Mouse (Mus musculus): ENCODE data around the gene Fyn. TPM values are rescaled to one million over a fixed set of nuclear protein-coding genes. Genes with fewer than 3 reads are reported as not detected.

Gene Fyn
- polyA plus RNA-seq, 1 experiment from 2014 or later, result 20.8 TPM

- H3K27ac ChIP-seq, result no peak overlapping the region
- H3K4me3 ChIP-seq, result no peak overlapping the region
- peaks cover 38% of the 10 kb centered on the region for H3K4me1 ChIP-seq
- H3K27me3 ChIP-seq (ENCODE audit: insufficient read depth, poor library complexity, severe bottlenecking), result no peaks in the 10 kb centered on the region
- H3K9me3 ChIP-seq, result no peaks in the 10 kb centered on the region
- 74% methylated on average over 9 of the region's 9 CpGs for WGBS
- DNase-seq (ENCODE audit: low spot score), result no peak
- peaks cover 36% of the 10 kb centered on the region for H3K36me3 ChIP-seq
Observed at GRCm38 (mm10) chr10:39517375-39517774, 148.7 kb downstream of the Fyn start.

GRCm38 (mm10) chr10:39518232-39518631, 149.6 kb downstream of the Fyn start:
- Histone ChIP-seq H3K4me3 (no peak overlapping the region; the same call in 1 of the 2 replicates), H3K27ac (0 out of 2 replicates have a peak overlapping the region, but pooled peaks have one; percentile 25), H3K9me3 (no peaks in the 10 kb centered on the region), H3K4me1 (peaks cover 46% of the 10 kb centered on the region), H3K36me3 (peaks cover 30% of the 10 kb centered on the region), H3K27me3 (ENCODE audit: insufficient read depth, poor library complexity, severe bottlenecking) (no peaks in the 10 kb centered on the region)
- 59% methylated on average over 8 of the region's 8 CpGs for WGBS
- DNase-seq (ENCODE audit: low spot score), result no peak

- Histone ChIP-seq H3K4me1 (peaks cover 49% of the 10 kb centered on the region), H3K36me3 (peaks cover 30% of the 10 kb centered on the region), H3K9me3 (no peaks in the 10 kb centered on the region), H3K27me3 (ENCODE audit: insufficient read depth, poor library complexity, severe bottlenecking) (no peaks in the 10 kb centered on the region), H3K27ac (peak overlapping the region; percentile 69; the same call in 1 of the 2 replicates), H3K4me3 (no peak overlapping the region)
- 55% methylated on average over 3 of the region's 3 CpGs for WGBS
- no peak for DNase-seq (ENCODE audit: low spot score)
Observed at GRCm38 (mm10) chr10:39518859-39519258, 150.2 kb downstream of the Fyn start.

- DNase-seq (ENCODE audit: low spot score), result no peak
- Histone ChIP-seq H3K4me1 (peaks cover 57% of the 10 kb centered on the region), H3K27me3 (ENCODE audit: insufficient read depth, poor library complexity, severe bottlenecking) (no peaks in the 10 kb centered on the region), H3K27ac (no peak overlapping the region), H3K4me3 (no peak overlapping the region), H3K9me3 (no peaks in the 10 kb centered on the region), H3K36me3 (peaks cover 23% of the 10 kb centered on the region)
- WGBS, result 60% methylated on average over 9 of the region's 9 CpGs
Observed at GRCm38 (mm10) chr10:39520123-39520989, 151.7 kb downstream of the Fyn start.

- peaks cover 54% of the 10 kb centered on the region for H3K4me1 ChIP-seq
- no peak overlapping the region for H3K4me3 ChIP-seq
- H3K9me3 ChIP-seq, result no peaks in the 10 kb centered on the region
- H3K36me3 ChIP-seq, result peaks cover 22% of the 10 kb centered on the region
- no peak for DNase-seq (ENCODE audit: low spot score)
- WGBS, result 78% methylated on average over 1 of the region's 1 CpGs
- no peaks in the 10 kb centered on the region for H3K27me3 ChIP-seq (ENCODE audit: insufficient read depth, poor library complexity, severe bottlenecking)
- H3K27ac ChIP-seq, result no peak overlapping the region
Observed at GRCm38 (mm10) chr10:39521327-39521726, 152.7 kb downstream of the Fyn start.

GRCm38 (mm10) chr10:39521861-39522391, 153.3 kb downstream of the Fyn start:
- Histone ChIP-seq H3K27ac (0 out of 2 replicates have a peak overlapping the region, but pooled peaks have one; percentile 12), H3K36me3 (peaks cover 16% of the 10 kb centered on the region), H3K4me1 (peaks cover 54% of the 10 kb centered on the region), H3K4me3 (no peak overlapping the region), H3K9me3 (no peaks in the 10 kb centered on the region), H3K27me3 (ENCODE audit: insufficient read depth, poor library complexity, severe bottlenecking) (no peaks in the 10 kb centered on the region)
- no peak for DNase-seq (ENCODE audit: low spot score)
- WGBS, result 65% methylated on average over 5 of the region's 5 CpGs

- Histone ChIP-seq H3K9me3 (no peaks in the 10 kb centered on the region), H3K27me3 (ENCODE audit: insufficient read depth, poor library complexity, severe bottlenecking) (no peaks in the 10 kb centered on the region), H3K27ac (peak overlapping the region; percentile 42; the same call in 1 of the 2 replicates), H3K4me3 (no peak overlapping the region), H3K4me1 (peaks cover 49% of the 10 kb centered on the region), H3K36me3 (peaks cover 16% of the 10 kb centered on the region)
- 74% methylated on average over 11 of the region's 11 CpGs for WGBS
- no peak for DNase-seq (ENCODE audit: low spot score)
Observed at GRCm38 (mm10) chr10:39522857-39523614, 154.4 kb downstream of the Fyn start.

- peaks cover 38% of the 10 kb centered on the region for H3K4me1 ChIP-seq
- H3K27ac ChIP-seq, result 0 out of 2 replicates have a peak overlapping the region, but pooled peaks have one; percentile 44
Observed at GRCm38 (mm10) chr10:39524355-39524754, 155.7 kb downstream of the Fyn start.

GRCm38 (mm10) chr10:39525431-39525830, 156.8 kb downstream of the Fyn start:
- no peak overlapping the region for H3K4me3 ChIP-seq
- peaks cover 19% of the 10 kb centered on the region for H3K36me3 ChIP-seq
- peaks cover 38% of the 10 kb centered on the region for H3K4me1 ChIP-seq
- H3K27me3 ChIP-seq (ENCODE audit: insufficient read depth, poor library complexity, severe bottlenecking), result no peaks in the 10 kb centered on the region
- H3K27ac ChIP-seq, result no peak overlapping the region
- no peaks in the 10 kb centered on the region for H3K9me3 ChIP-seq
- no peak for DNase-seq (ENCODE audit: low spot score)
- WGBS, result 84% methylated on average over 13 of the region's 13 CpGs

More at GRCm38 (mm10) chr10:39524355-39524754, 155.7 kb downstream of the Fyn start:
- H3K9me3 ChIP-seq, result no peaks in the 10 kb centered on the region
- WGBS, result 36% methylated on average over 8 of the region's 8 CpGs
- no peaks in the 10 kb centered on the region for H3K27me3 ChIP-seq (ENCODE audit: insufficient read depth, poor library complexity, severe bottlenecking)
- H3K4me3 ChIP-seq, result no peak overlapping the region
- no peak for DNase-seq (ENCODE audit: low spot score)
- peaks cover 18% of the 10 kb centered on the region for H3K36me3 ChIP-seq

- H3K4me3 ChIP-seq, result no peak overlapping the region
- peaks cover 21% of the 10 kb centered on the region for H3K36me3 ChIP-seq
- no peaks in the 10 kb centered on the region for H3K27me3 ChIP-seq (ENCODE audit: insufficient read depth, poor library complexity, severe bottlenecking)
- no peak overlapping the region for H3K27ac ChIP-seq
- H3K9me3 ChIP-seq, result no peaks in the 10 kb centered on the region
- DNase-seq (ENCODE audit: low spot score), result no peak
- WGBS, result 24% methylated on average over 5 of the region's 5 CpGs
- H3K4me1 ChIP-seq, result peaks cover 33% of the 10 kb centered on the region
Observed at GRCm38 (mm10) chr10:39527113-39527512, 158.5 kb downstream of the Fyn start.

GRCm38 (mm10) chr10:39529179-39529578, 160.5 kb downstream of the Fyn start:
- H3K9me3 ChIP-seq, result no peaks in the 10 kb centered on the region
- H3K27ac ChIP-seq, result no peak overlapping the region
- DNase-seq (ENCODE audit: low spot score), result no peak
- H3K4me1 ChIP-seq, result peaks cover 27% of the 10 kb centered on the region
- 87% methylated on average over 14 of the region's 14 CpGs for WGBS
- H3K4me3 ChIP-seq, result no peak overlapping the region
- H3K36me3 ChIP-seq, result peaks cover 25% of the 10 kb centered on the region
- H3K27me3 ChIP-seq (ENCODE audit: insufficient read depth, poor library complexity, severe bottlenecking), result no peaks in the 10 kb centered on the region

GRCm38 (mm10) chr10:39532008-39532740, 163.5 kb downstream of the Fyn start:
- Histone ChIP-seq H3K36me3 (peaks cover 19% of the 10 kb centered on the region), H3K27ac (no peak overlapping the region), H3K27me3 (ENCODE audit: insufficient read depth, poor library complexity, severe bottlenecking) (no peaks in the 10 kb centered on the region), H3K4me1 (peaks cover 36% of the 10 kb centered on the region), H3K4me3 (no peak overlapping the region), H3K9me3 (no peaks in the 10 kb centered on the region)
- WGBS, result 67% methylated on average over 20 of the region's 20 CpGs
- no peak for DNase-seq (ENCODE audit: low spot score)
